Mouse (Mus musculus) stomach, embryonic 15.5 days (tissue): ENCODE measurements around the gene Fcer2a. TPM values are rescaled to one million over a fixed set of nuclear protein-coding genes. Genes with fewer than 3 reads are reported as not detected.

ENCODE experiments used
- ATAC-seq: fragments of 200-750 bp; cut with Nextera tagmentation; 2 replicates; pipeline ENCODE4 v1.8.0; 2017; ENCODE audit warnings: low read depth, moderate number of reproducible peaks, moderate TSS enrichment; ENCODE audit not compliant: insufficient read depth, low FRiP score
- H3K27ac ChIP-seq: fragments of 300-500 bp; sonication (generic); 2 replicates; pipeline ENCODE4 v1.5.1; 2015; ENCODE audit warnings: mild to moderate bottlenecking, inconsistent platforms
- H3K27me3 ChIP-seq: fragments of 300-500 bp; sonication (generic); replicated peaks from 2 replicates; pipeline ENCODE4 v1.6.1; 2015; ENCODE audit warnings: inconsistent platforms
- H3K36me3 ChIP-seq: fragments of 300-500 bp; sonication (generic); 2 replicates; pipeline ENCODE4 v1.6.1; 2015; ENCODE audit warnings: inconsistent platforms
- H3K4me1 ChIP-seq: fragments of 300-500 bp; sonication (generic); 2 replicates; pipeline ENCODE4 v1.6.1; 2015; ENCODE audit warnings: inconsistent platforms
- H3K4me2 ChIP-seq: fragments of 300-500 bp; sonication (generic); 2 replicates; pipeline ENCODE4 v1.6.1; 2015; ENCODE audit warnings: mild to moderate bottlenecking, inconsistent platforms
- H3K4me3 ChIP-seq: fragments of 300-500 bp; sonication (generic); replicated peaks from 2 replicates; pipeline ENCODE4 v1.5.1; 2015; ENCODE audit warnings: inconsistent platforms
- H3K9ac ChIP-seq: fragments of 300-500 bp; sonication (generic); 2 replicates; pipeline ENCODE4 v1.6.1; 2015; ENCODE audit warnings: inconsistent platforms
- H3K9me3 ChIP-seq: fragments of 300-500 bp; sonication (generic); 2 replicates; pipeline ENCODE4 v1.6.1; 2016; ENCODE audit warnings: inconsistent platforms
- WGBS: fragments of 180-500 bp; shearing (Covaris S2); methylation state at CpG from one replicate; pipeline ENCODE4 v1.1.7; 2015; 5-methylcytosine and 5-hydroxymethylcytosine counted together
- polyA plus RNA-seq: library from polyadenylated mRNA; unstranded; fragments of >200 nt; fragmentation: Nextera tagmentation; extraction: Ambion mirVana; gene quantifications from 2 replicates; pipeline ENCODE4 v1.2.1, GENCODE M21; 2015

Gene Fcer2a
- polyA plus RNA-seq, 1 experiment from 2014 or later = 0.17 TPM

DNA sequence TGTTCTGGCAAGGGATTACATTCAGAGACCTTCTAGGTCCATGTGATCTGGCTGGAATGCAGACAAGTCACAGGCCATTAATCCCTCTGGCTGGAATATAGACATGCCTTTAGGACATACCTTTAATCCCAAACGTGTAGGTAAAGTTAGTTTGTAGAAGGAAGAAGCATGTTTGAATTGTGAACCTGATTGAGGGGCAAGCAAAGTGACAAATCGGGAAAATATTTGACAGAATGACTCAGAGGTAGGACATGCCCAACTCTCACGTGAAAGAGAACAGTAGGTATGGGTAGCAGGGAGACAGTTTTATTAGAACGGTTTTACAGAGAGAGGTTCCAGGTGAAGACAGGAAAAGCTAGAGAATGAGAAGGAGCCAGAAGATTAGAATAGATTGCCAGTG lies 46.4 kb downstream of the Fcer2a start:
- Histone ChIP-seq H3K9ac (no peak overlapping the region), H3K36me3 (no peaks in the 10 kb centered on the region), H3K27me3 (no peaks in the 10 kb centered on the region), H3K4me3 (no peak overlapping the region), H3K9me3 (no peaks in the 10 kb centered on the region), H3K4me1 (no peaks in the 10 kb centered on the region), H3K27ac (no peak overlapping the region), H3K4me2 (no peak overlapping the region)
- no peak for ATAC-seq
- WGBS = 71% methylated on average over 4 of the region's 4 CpGs

DNA sequence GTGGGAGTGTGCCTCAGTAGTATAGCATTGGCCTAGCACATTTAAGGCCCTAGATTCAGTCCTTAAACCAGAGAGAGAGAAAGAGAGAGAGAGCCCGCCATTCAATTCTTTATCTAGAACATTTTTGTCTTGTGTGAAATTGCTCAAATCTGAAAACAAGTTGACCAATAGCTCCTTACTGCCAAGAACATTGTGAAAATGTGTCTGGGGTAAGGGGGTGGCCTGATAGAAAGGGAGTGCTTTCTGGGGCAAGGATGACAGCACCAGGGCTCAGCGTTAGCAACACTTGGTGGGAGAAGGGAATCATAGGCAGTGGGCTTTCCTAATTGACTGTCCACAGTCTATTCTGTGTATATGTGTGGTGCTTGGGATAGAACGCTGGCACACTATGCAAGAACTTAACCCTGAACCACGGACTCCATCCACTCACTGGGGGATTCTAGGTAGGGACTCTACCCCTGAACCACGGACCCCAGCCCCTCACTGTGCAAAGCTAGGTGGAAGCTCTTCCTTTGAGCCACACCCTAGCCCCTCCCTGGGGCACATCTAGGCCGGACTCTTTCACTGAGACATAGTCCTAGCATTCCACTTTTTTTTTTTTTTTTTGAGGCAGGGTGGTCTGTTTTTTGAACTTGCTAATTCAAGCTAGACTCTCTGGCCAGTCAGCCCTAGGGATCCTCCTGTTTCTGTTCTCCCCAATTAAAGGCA lies 47.0 kb downstream of the Fcer2a start:
- H3K36me3 ChIP-seq = no peaks in the 10 kb centered on the region
- WGBS = 78% methylated on average over 6 of the region's 6 CpGs
- H3K4me3 ChIP-seq = no peak overlapping the region
- no peak overlapping the region for H3K4me2 ChIP-seq
- H3K27me3 ChIP-seq = no peaks in the 10 kb centered on the region
- no peaks in the 10 kb centered on the region for H3K4me1 ChIP-seq
- H3K9me3 ChIP-seq = no peaks in the 10 kb centered on the region
- H3K9ac ChIP-seq = no peak overlapping the region
- no peak overlapping the region for H3K27ac ChIP-seq
- ATAC-seq = no peak

DNA sequence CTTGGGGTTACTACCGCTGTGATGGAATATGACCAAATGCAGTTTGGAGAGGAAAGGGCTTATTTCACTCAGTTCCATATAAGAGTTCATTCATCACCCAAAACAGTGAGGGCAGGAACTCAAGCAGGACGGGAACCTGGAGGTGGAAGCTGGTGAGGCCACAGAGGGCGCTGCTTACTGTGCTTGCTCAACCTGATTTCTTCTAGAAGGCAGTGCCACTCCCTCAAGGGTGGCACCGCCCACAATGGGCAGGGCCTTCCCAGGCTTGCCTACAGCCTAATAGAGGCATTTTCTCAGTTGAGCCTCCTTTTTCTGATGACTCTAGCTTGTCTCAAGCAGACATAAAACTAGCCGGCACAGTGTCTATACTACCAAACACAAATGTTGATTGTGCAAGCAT lies 48.2 kb downstream of the Fcer2a start:
- WGBS = 23% methylated on average over 5 of the region's 5 CpGs
- H3K4me2 ChIP-seq = no peak overlapping the region
- H3K4me3 ChIP-seq = no peak overlapping the region
- no peaks in the 10 kb centered on the region for H3K36me3 ChIP-seq
- peak; percentile 80 for ATAC-seq
- H3K4me1 ChIP-seq = no peaks in the 10 kb centered on the region
- no peaks in the 10 kb centered on the region for H3K27me3 ChIP-seq
- H3K9ac ChIP-seq = no peak overlapping the region
- H3K27ac ChIP-seq = no peak overlapping the region
- H3K9me3 ChIP-seq = no peaks in the 10 kb centered on the region

Other genes starting within 250 kb of the Fcer2a start
- gene Pex11g, start 226.5 kb downstream of the Fcer2a start, polyA plus RNA-seq = 10.7 and 10.8 TPM in 2 replicates
- not detected in 2 replicates for gene Tex45, start 223.3 kb downstream of the Fcer2a start, polyA plus RNA-seq
- 34.5 and 38.6 TPM in 2 replicates for gene Zfp358, start 201.0 kb downstream of the Fcer2a start, polyA plus RNA-seq
- gene Mcoln1, start 193.7 kb downstream of the Fcer2a start, polyA plus RNA-seq = 47.7 and 48.5 TPM in 2 replicates
- gene Pnpla6, start 178.8 kb downstream of the Fcer2a start, polyA plus RNA-seq = 27.9 and 35.5 TPM in 2 replicates
- 1.8 and 2.7 TPM in 2 replicates for gene C330021F23Rik, start 126.2 kb downstream of the Fcer2a start, polyA plus RNA-seq
- 16.7 and 17.2 TPM in 2 replicates for gene Camsap3, start 106.9 kb downstream of the Fcer2a start, polyA plus RNA-seq
- 48.9 and 49.2 TPM in 2 replicates for gene Xab2, start 72.9 kb downstream of the Fcer2a start, polyA plus RNA-seq
- gene Pet100, start 72.6 kb downstream of the Fcer2a start, polyA plus RNA-seq = 85.1 and 98.6 TPM in 2 replicates
- gene Pcp2, start 68.6 kb downstream of the Fcer2a start, polyA plus RNA-seq = 0.17 TPM in 1 of 2 replicates, not detected in the other
- gene Stxbp2, start 63.2 kb downstream of the Fcer2a start, polyA plus RNA-seq = 105 and 118 TPM in 2 replicates
- gene Retn, start 38.4 kb downstream of the Fcer2a start, polyA plus RNA-seq = 0.15 TPM in 1 of 2 replicates, not detected in the other
- 2.9 and 3.2 TPM in 2 replicates for gene Mcemp1, start 28.4 kb downstream of the Fcer2a start, polyA plus RNA-seq
- gene Fcor, start 21.8 kb downstream of the Fcer2a start, polyA plus RNA-seq = 10.3 and 11.3 TPM in 2 replicates
- gene Trappc5, start 17.9 kb downstream of the Fcer2a start, polyA plus RNA-seq = 35.0 and 36.3 TPM in 2 replicates
- gene Clec4g, start 26.5 kb upstream of the Fcer2a start, polyA plus RNA-seq = 0.35 TPM in 1 of 2 replicates, not detected in the other
- 0.21 and 0.35 TPM in 2 replicates for gene Cd209a, start 54.8 kb upstream of the Fcer2a start, polyA plus RNA-seq
- gene Cd209e, start 160.1 kb upstream of the Fcer2a start, polyA plus RNA-seq = 0.06 TPM in 1 of 2 replicates, not detected in the other
- gene Cd209d, start 184.4 kb upstream of the Fcer2a start, polyA plus RNA-seq = not detected in 2 replicates
- 0.17 TPM in 1 of 2 replicates, not detected in the other for gene Cd209b, start 232.7 kb upstream of the Fcer2a start, polyA plus RNA-seq